Mouse (Mus musculus): Measurements from ENCODE around the gene Dusp22.

- no peak for TF ChIP-seq CTCF (IDR thresholded peaks at IDR 0.05; ENCODE audit: control insufficient read depth, insufficient read depth, insufficient replicate concordance, low read depth, low read length)
- TF ChIP-seq POLR2A (IDR thresholded peaks at IDR 0.05; ENCODE audit: control insufficient read depth, low read depth, low read length): no peak
These were observed 11.3 kb upstream of the Dusp22 start for GRCm38 (mm10) chr13:30648461-30648860.

All from testis, adult 2 months (tissue).